Mouse (Mus musculus): ENCODE measurements around the gene Csnk1g2. TPM values are rescaled to one million over a fixed set of nuclear protein-coding genes. Genes with fewer than 3 reads are reported as not detected.
A peak's percentile ranks its signal among the peaks of the same experiment; 100 is the strongest.

The Csnk1g2 gene
- 165 TPM for polyA plus RNA-seq (2012; fragmentation: generic; extraction: Trizol)
- long read RNA-seq, experiment 1, partial matches to known transcripts, result 11 of 34 reads
- long read RNA-seq, experiment 1, other reads (novel, unspliced or antisense), result 19 of 34 reads
- long read RNA-seq, experiment 2, partial matches to known transcripts, result 15 of 19 reads
- long read RNA-seq, experiment 2, other reads (novel, unspliced or antisense), result 4 of 19 reads

DNA sequence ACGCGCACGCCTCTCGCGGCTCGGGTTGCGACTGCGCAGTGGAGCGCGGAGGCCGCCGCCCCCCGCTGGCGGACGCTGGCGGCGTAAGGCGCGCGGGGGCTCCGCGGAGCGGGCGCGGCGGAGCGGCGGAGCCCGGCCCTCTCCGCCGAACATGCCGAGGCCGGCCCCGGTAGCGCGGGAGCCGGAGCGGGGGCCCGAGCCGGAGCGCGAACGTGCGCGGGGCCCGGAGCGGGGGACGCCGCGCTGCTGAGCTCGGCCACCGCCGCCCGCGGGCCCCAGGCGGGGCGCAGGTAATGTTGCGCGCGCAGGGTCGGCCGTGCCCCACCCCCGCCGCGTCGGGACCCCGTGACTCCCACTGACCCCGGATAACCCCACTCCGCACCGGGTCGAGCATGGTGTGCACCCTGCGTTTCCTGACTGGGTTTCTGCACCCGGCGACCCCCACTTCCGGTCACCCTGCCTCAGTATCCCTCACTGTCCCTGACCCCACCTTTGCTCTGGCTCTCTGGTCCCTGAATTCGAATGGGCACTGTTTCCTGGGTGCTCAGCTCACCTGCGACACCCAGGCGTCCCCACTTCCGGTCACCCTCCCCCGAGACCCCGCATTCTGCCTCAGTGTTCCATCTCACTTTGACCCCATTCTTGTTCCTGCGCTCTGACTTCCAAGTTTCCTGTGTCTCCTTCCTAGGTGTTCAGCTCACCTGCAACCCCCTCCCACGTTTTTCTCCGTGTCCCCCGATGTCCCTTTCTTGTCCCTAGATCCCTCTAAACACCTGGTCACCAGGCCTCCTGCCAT lies at the start of gene Csnk1g2:
Csnk1g2 (plus strand) TSS at position 178 of the 796 bp plus-strand sequence.
- H3K79me3 ChIP-seq (ENCODE audit: low read depth), result peaks cover 48% of the 10 kb centered on the region
- peak within 1 kb of the TSS; percentile 100 for H3K4me3 ChIP-seq (ENCODE audit: insufficient read depth, poor library complexity, severe bottlenecking)
- no peaks in the 10 kb centered on the region for H3K27me3 ChIP-seq (ENCODE audit: control insufficient read depth, insufficient read depth, insufficient read length)
- H3K36me3 ChIP-seq (ENCODE audit: control insufficient read depth, insufficient read depth), result peaks cover 7% of the 10 kb centered on the region
- TF ChIP-seq MAX (IDR thresholded peaks at IDR 0.05) (no peak), CEBPB (IDR thresholded peaks at IDR 0.05; ENCODE audit: low read depth) (no peak), FOSL1 (IDR thresholded peaks at IDR 0.05; ENCODE audit: insufficient read depth, low read length, poor library complexity, severe bottlenecking) (no peak), MYOG (IDR thresholded peaks at IDR 0.05; ENCODE audit: control insufficient read depth, extremely low read depth, insufficient read length) (no peak), USF1 (IDR thresholded peaks at IDR 0.05; ENCODE audit: low read depth) (no peak), CTCF (IDR thresholded peaks at IDR 0.05; ENCODE audit: control insufficient read depth, insufficient read depth, insufficient read length) (no peak), MYOD1 (IDR thresholded peaks at IDR 0.05; ENCODE audit: control insufficient read depth, insufficient read length, low read depth) (no peak)
- peak within 1 kb of the TSS; percentile 90 for H3ac ChIP-seq (ENCODE audit: control insufficient read depth, insufficient read length, low read depth)
- peaks cover 53% of the 10 kb centered on the region for H3K79me2 ChIP-seq (ENCODE audit: control insufficient read depth, insufficient read depth)

DNA sequence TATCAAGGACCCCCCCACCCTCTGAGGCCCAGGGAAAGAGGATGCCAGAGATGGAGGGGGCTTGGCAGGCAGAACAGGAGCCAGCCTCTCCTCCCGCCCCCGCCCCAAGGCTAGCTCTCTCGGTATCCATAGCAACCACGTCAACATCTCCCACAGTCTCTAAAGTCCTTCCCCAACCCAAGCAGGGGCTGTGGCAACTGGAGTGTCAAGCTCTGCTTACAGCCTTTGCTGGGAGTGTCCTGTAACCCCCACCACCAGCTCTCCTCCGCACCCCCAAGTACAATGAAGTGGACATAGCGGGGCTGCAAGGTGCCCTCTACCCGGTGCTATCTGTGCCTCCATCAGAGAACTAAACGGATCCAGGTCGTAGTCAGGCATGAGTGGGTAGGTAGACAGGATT lies 48.7 kb upstream of the Csnk1g2 start:
- H3K79me2 ChIP-seq (ENCODE audit: control insufficient read depth, insufficient read depth), result peaks cover 81% of the 10 kb centered on the region

DNA sequence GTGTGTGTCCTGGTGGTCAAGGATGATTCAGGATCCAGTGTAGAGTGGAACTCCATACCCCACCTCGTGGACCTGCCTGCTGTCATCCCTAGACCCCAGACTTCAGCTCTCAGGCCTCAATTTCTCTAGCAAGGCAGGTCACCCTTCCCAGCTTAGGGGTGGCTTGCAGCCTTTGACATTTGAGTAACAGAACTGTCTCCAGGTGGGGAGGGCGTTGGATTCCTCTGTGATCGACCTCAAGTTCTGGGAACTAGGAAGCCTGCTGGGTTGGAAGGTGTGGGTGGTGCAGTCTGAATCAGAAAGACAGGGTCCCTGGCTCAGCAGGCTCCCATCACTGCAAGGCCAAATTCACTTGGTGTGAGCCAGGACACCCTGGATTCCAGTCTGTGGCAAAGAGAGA lies 47.7 kb upstream of the Csnk1g2 start:
- peaks cover 65% of the 10 kb centered on the region for H3K79me3 ChIP-seq (ENCODE audit: low read depth)
- TF ChIP-seq CEBPB (IDR thresholded peaks at IDR 0.05; ENCODE audit: low read depth), result no peak
- TF ChIP-seq MAX (IDR thresholded peaks at IDR 0.05), result no peak
- TF ChIP-seq MYOG (IDR thresholded peaks at IDR 0.05; ENCODE audit: control insufficient read depth, extremely low read depth, insufficient read length), result no peak
- no peak for TF ChIP-seq MYOD1 (IDR thresholded peaks at IDR 0.05; ENCODE audit: control insufficient read depth, insufficient read length, low read depth)
- no peak for TF ChIP-seq USF1 (IDR thresholded peaks at IDR 0.05; ENCODE audit: low read depth)
- TF ChIP-seq FOSL1 (IDR thresholded peaks at IDR 0.05; ENCODE audit: insufficient read depth, low read length, poor library complexity, severe bottlenecking), result no peak
- no peak for TF ChIP-seq CTCF (IDR thresholded peaks at IDR 0.05; ENCODE audit: control insufficient read depth, insufficient read depth, insufficient read length)
- no peaks in the 10 kb centered on the region for H3K27me3 ChIP-seq (ENCODE audit: control insufficient read depth, insufficient read depth, insufficient read length)
- peaks cover 7% of the 10 kb centered on the region for H3K36me3 ChIP-seq (ENCODE audit: control insufficient read depth, insufficient read depth)
- no peak overlapping the region for H3ac ChIP-seq (ENCODE audit: control insufficient read depth, insufficient read length, low read depth)
- H3K79me2 ChIP-seq (ENCODE audit: control insufficient read depth, insufficient read depth), result peaks cover 72% of the 10 kb centered on the region
- H3K4me3 ChIP-seq (ENCODE audit: insufficient read depth, poor library complexity, severe bottlenecking), result no peak overlapping the region

More for the DNA sequence above, 48.7 kb upstream of the Csnk1g2 start:
- Histone ChIP-seq H3K36me3 (ENCODE audit: control insufficient read depth, insufficient read depth) (peaks cover 7% of the 10 kb centered on the region), H3K79me3 (ENCODE audit: low read depth) (peaks cover 70% of the 10 kb centered on the region), H3K27me3 (ENCODE audit: control insufficient read depth, insufficient read depth, insufficient read length) (no peaks in the 10 kb centered on the region), H3ac (ENCODE audit: control insufficient read depth, insufficient read length, low read depth) (no peak overlapping the region), H3K4me3 (ENCODE audit: insufficient read depth, poor library complexity, severe bottlenecking) (no peak overlapping the region)
- TF ChIP-seq CEBPB (IDR thresholded peaks at IDR 0.05; ENCODE audit: low read depth) (no peak), MYOG (IDR thresholded peaks at IDR 0.05; ENCODE audit: control insufficient read depth, extremely low read depth, insufficient read length) (no peak), FOSL1 (IDR thresholded peaks at IDR 0.05; ENCODE audit: insufficient read depth, low read length, poor library complexity, severe bottlenecking) (no peak), CTCF (IDR thresholded peaks at IDR 0.05; ENCODE audit: control insufficient read depth, insufficient read depth, insufficient read length) (no peak), MYOD1 (IDR thresholded peaks at IDR 0.05; ENCODE audit: control insufficient read depth, insufficient read length, low read depth) (no peak), MAX (IDR thresholded peaks at IDR 0.05) (no peak), USF1 (IDR thresholded peaks at IDR 0.05; ENCODE audit: low read depth) (no peak)

DNA sequence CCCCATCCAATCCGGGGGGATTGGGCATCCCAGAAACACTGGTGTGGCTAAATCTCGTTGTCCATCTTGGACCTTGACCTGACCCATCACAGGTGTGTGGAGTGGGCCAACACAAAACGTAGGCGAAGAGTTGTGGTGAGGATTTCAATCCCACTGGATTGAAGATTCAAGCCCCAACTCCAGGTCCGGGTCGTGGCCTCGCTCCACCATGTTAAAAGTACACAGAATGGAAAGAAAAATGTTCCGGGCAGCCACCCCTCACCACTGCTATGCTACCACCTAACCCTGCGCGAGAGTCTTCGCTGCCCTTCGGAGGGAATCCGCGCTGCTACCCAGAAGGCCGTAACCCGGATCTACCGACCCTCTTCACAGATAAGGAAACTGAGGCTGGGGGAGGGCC lies 46.7 kb upstream of the Csnk1g2 start:
- Histone ChIP-seq H3K4me3 (ENCODE audit: insufficient read depth, poor library complexity, severe bottlenecking) (peak overlapping the region; percentile 87), H3ac (ENCODE audit: control insufficient read depth, insufficient read length, low read depth) (peak overlapping the region; percentile 98), H3K79me3 (ENCODE audit: low read depth) (peaks cover 55% of the 10 kb centered on the region), H3K79me2 (ENCODE audit: control insufficient read depth, insufficient read depth) (peaks cover 62% of the 10 kb centered on the region), H3K27me3 (ENCODE audit: control insufficient read depth, insufficient read depth, insufficient read length) (no peaks in the 10 kb centered on the region), H3K36me3 (ENCODE audit: control insufficient read depth, insufficient read depth) (peaks cover 7% of the 10 kb centered on the region)
- TF ChIP-seq FOSL1 (IDR thresholded peaks at IDR 0.05; ENCODE audit: insufficient read depth, low read length, poor library complexity, severe bottlenecking) (no peak), USF1 (IDR thresholded peaks at IDR 0.05; ENCODE audit: low read depth) (no peak), CTCF (IDR thresholded peaks at IDR 0.05; ENCODE audit: control insufficient read depth, insufficient read depth, insufficient read length) (no peak)

DNA sequence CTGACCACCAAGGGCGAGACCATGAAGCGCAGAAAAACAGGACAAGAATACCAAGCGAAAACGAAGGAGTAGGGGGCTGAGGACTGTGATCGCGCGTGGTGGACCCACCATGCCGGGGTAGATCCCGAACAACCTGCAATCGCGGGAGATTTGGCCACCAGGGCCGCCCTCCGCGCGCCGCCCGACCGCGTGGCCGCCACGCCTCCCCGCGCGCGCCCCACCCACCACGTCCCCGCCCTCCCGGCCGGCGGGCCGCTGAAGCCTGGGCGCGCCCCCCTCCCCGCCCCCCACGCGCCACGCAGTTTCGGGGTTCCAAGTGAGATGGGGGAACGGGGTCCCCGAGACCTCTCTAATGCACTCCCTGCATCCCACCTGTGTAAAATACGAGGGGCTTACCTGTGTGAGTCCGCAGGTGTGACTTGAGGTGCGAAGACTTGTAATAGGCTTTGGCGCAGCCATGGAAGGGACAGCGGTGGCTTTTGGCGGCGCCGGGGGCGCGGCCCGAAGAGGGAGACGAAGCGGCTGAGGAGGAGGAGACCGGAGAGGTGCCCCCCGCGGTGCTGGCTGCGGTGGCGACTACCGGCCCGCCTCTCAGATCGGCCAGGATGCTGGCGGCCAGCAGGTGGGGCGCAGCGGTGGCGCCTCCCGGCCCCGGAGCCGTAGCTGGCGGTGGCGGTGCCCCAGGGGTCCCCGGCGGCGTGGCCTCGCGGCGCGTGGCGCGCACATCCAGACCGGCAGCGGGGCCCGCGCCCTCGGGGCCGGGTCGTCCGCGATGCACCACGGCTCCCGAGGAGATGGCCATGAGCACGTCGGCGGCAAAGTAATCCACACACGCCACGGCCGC lies 46.1 kb upstream of the Csnk1g2 start:
- TF ChIP-seq MAX (IDR thresholded peaks at IDR 0.05) (peak; percentile 33), FOSL1 (IDR thresholded peaks at IDR 0.05; ENCODE audit: insufficient read depth, low read length, poor library complexity, severe bottlenecking) (no peak), USF1 (IDR thresholded peaks at IDR 0.05; ENCODE audit: low read depth) (no peak)
- no peaks in the 10 kb centered on the region for H3K27me3 ChIP-seq (ENCODE audit: control insufficient read depth, insufficient read depth, insufficient read length)
- peak overlapping the region; percentile 98 for H3ac ChIP-seq (ENCODE audit: control insufficient read depth, insufficient read length, low read depth)
- H3K79me3 ChIP-seq (ENCODE audit: low read depth), result peaks cover 49% of the 10 kb centered on the region
- H3K36me3 ChIP-seq (ENCODE audit: control insufficient read depth, insufficient read depth), result peaks cover 7% of the 10 kb centered on the region
- H3K4me3 ChIP-seq (ENCODE audit: insufficient read depth, poor library complexity, severe bottlenecking), result peak overlapping the region; percentile 87
- peaks cover 55% of the 10 kb centered on the region for H3K79me2 ChIP-seq (ENCODE audit: control insufficient read depth, insufficient read depth)
